Mouse (Mus musculus) CH12.LX (cell line): ENCODE data around the gene Abat. TPM values are rescaled to one million over a fixed set of nuclear protein-coding genes. Genes with fewer than 3 reads are reported as not detected.

Source experiments
- DNase-seq: peaks from one replicate; pipeline ENCODE4 v3.0.0-alpha.2; 2013; ENCODE audit errors: extremely low read depth
- H3K27ac ChIP-seq: 2 replicates; pipeline ENCODE4 v1.5.1; 2012; ENCODE audit warnings: low read depth, mild to moderate bottlenecking, control low read depth, moderate library complexity; ENCODE audit not compliant: insufficient read depth
- H3K27me3 ChIP-seq: replicated peaks from 2 replicates; pipeline ENCODE3; 2012; ENCODE audit warnings: inconsistent platforms
- H3K36me3 ChIP-seq, 2 experiments: replicated peaks in 1 of 2; 2 replicates each; pipeline versions ENCODE3 to v1.6.1; 2012; ENCODE audit warnings: inconsistent platforms in 1 of 2, low read length in 1 of 2, mild to moderate bottlenecking in 1 of 2, mixed read lengths in 1 of 2, moderate library complexity in 1 of 2; ENCODE audit not compliant: control insufficient read depth in 1 of 2, insufficient read depth in 1 of 2
- H3K4me1 ChIP-seq, 2 experiments: 2 replicates each; pipeline ENCODE4 v1.6.1; 2012; ENCODE audit warnings: inconsistent platforms in 1 of 2, moderate library complexity in 1 of 2; ENCODE audit not compliant: insufficient read depth in 2 of 2, control insufficient read depth in 1 of 2
- H3K4me2 ChIP-seq: 2 replicates; pipeline ENCODE4 v1.6.1; 2012; ENCODE audit warnings: low read depth, mild to moderate bottlenecking, control low read depth; ENCODE audit not compliant: poor library complexity, insufficient read depth, severe bottlenecking
- H3K4me3 ChIP-seq, 3 experiments: fragments of 150-350 bp in 1 of 3; sonication (generic) in 1 of 3; replicated peaks in 1 of 3; 2 replicates each; pipeline versions ENCODE3 to v1.5.1; 2011 to 2012; ENCODE audit warnings: low read depth in 2 of 3, low read length in 2 of 3, mild to moderate bottlenecking in 2 of 3, moderate library complexity in 2 of 3, control low read depth in 1 of 3, improper control_type of control experiment in 1 of 3, inconsistent platforms in 1 of 3, mixed read lengths in 1 of 3; ENCODE audit not compliant: poor library complexity in 1 of 3
- H3K79me2 ChIP-seq: replicated peaks from 2 replicates; pipeline ENCODE4 v1.6.1; 2012; ENCODE audit warnings: mild to moderate bottlenecking, moderate library complexity; ENCODE audit not compliant: control insufficient read depth, poor library complexity, insufficient read depth, severe bottlenecking; ENCODE audit errors: extremely low read depth
- H3K9ac ChIP-seq: 2 replicates; pipeline ENCODE4 v1.6.1; 2012; ENCODE audit warnings: low read depth, mild to moderate bottlenecking, control low read depth, moderate library complexity; ENCODE audit not compliant: insufficient read depth
- H3K9me3 ChIP-seq: replicated peaks from 2 replicates; pipeline ENCODE3; 2012; ENCODE audit warnings: low read length, inconsistent platforms, mixed read lengths
- BHLHE40 ChIP-seq: IDR thresholded peaks from 2 replicates; pipeline ENCODE4 v1.6.1; 2011; ENCODE audit warnings: mild to moderate bottlenecking, low read depth, low read length, improper control_type of control experiment
- CHD1 ChIP-seq: IDR thresholded peaks from 2 replicates; pipeline ENCODE4 v1.6.1; 2012; ENCODE audit warnings: low read depth, low read length, improper control_type of control experiment, inconsistent platforms
- CTCF ChIP-seq, 2 experiments: IDR thresholded peaks in 1 of 2; conservative IDR thresholded peaks in 1 of 2; 2 replicates each; pipeline ENCODE4 v1.5.1; 2011 to 2012; ENCODE audit warnings: low read depth in 2 of 2, low read length in 2 of 2, improper control_type of control experiment in 1 of 2, inconsistent platforms in 1 of 2, mild to moderate bottlenecking in 1 of 2, moderate library complexity in 1 of 2
- E2F4 ChIP-seq: IDR thresholded peaks from 2 replicates; pipeline ENCODE4 v1.6.1; 2011; ENCODE audit warnings: low read depth, low read length, improper control_type of control experiment; ENCODE audit not compliant: insufficient replicate concordance
- EP300 ChIP-seq: IDR thresholded peaks from 2 replicates; pipeline ENCODE4 v1.6.1; 2011; ENCODE audit warnings: low read length, improper control_type of control experiment
- IRF4 ChIP-seq: IDR thresholded peaks from 2 replicates; pipeline ENCODE4 v1.6.1; 2014; ENCODE audit warnings: low read depth, mild to moderate bottlenecking, inconsistent platforms, low read length, improper control_type of control experiment
- MAFK ChIP-seq: IDR thresholded peaks from 2 replicates; pipeline ENCODE4 v1.6.1; 2011; ENCODE audit warnings: low read length, improper control_type of control experiment; ENCODE audit not compliant: insufficient replicate concordance
- MAX ChIP-seq: IDR thresholded peaks from 2 replicates; pipeline ENCODE4 v1.6.1; 2011; ENCODE audit warnings: low read length, improper control_type of control experiment
- MAZ ChIP-seq: IDR thresholded peaks from 2 replicates; pipeline ENCODE4 v1.6.1; 2012; ENCODE audit warnings: low read depth, mild to moderate bottlenecking, inconsistent platforms, low read length, improper control_type of control experiment, moderate library complexity
- MEF2A ChIP-seq: IDR thresholded peaks from 2 replicates; pipeline ENCODE4 v1.6.1; 2014; ENCODE audit warnings: low read depth, mild to moderate bottlenecking, inconsistent platforms, low read length, improper control_type of control experiment, borderline replicate concordance
- MXI1 ChIP-seq: IDR thresholded peaks from 2 replicates; pipeline ENCODE4 v1.6.1; 2011; ENCODE audit warnings: mild to moderate bottlenecking, low read depth, low read length, improper control_type of control experiment
- MYC ChIP-seq: IDR thresholded peaks from 2 replicates; pipeline ENCODE4 v1.6.1; 2011; ENCODE audit warnings: low read depth, mild to moderate bottlenecking, improper control_type of control experiment, low read length
- PAX5 ChIP-seq: IDR thresholded peaks from 2 replicates; pipeline ENCODE4 v1.6.1; 2012; ENCODE audit warnings: low read length, inconsistent platforms, mixed read lengths
- POLR2A ChIP-seq: IDR thresholded peaks from 2 replicates; pipeline ENCODE4 v1.6.1; 2011; ENCODE audit warnings: low read depth, mild to moderate bottlenecking, improper control_type of control experiment, low read length
- RAD21 ChIP-seq: IDR thresholded peaks from 2 replicates; pipeline ENCODE4 v1.6.1; 2011; ENCODE audit warnings: low read depth, mild to moderate bottlenecking, low read length, improper control_type of control experiment, moderate library complexity
- RCOR1 ChIP-seq: conservative IDR thresholded peaks from 2 replicates; pipeline ENCODE4 v1.6.1; 2012; ENCODE audit warnings: low read depth, mild to moderate bottlenecking, inconsistent platforms, low read length, improper control_type of control experiment
- SMC3 ChIP-seq: IDR thresholded peaks from 2 replicates; pipeline ENCODE4 v1.6.1; 2011; ENCODE audit warnings: low read depth, low read length, improper control_type of control experiment
- USF1 ChIP-seq: IDR thresholded peaks from 2 replicates; pipeline ENCODE4 v1.6.1; 2014; ENCODE audit warnings: low read depth, mild to moderate bottlenecking, inconsistent platforms, low read length, improper control_type of control experiment
- USF2 ChIP-seq: conservative IDR thresholded peaks from 2 replicates; pipeline ENCODE4 v1.6.1; 2011; ENCODE audit warnings: low read depth, low read length, improper control_type of control experiment
- ZMIZ1 ChIP-seq: IDR thresholded peaks from 2 replicates; pipeline ENCODE4 v1.6.1; 2012; ENCODE audit warnings: low read depth, mild to moderate bottlenecking, inconsistent platforms, low read length, improper control_type of control experiment
- dilution Hi-C: fragments of 300-500 bp; cut with MboI; formaldehyde crosslinking; loops from 2 replicates; pipeline ENCODE4 v1.14.3; 2020; ENCODE audit warnings: low sequenced_read_pairs; ENCODE audit not compliant: extremely low pct_unique_long_range_greater_than_20kb, extremely low pct_ligation_motif_present
- in situ Hi-C: fragments of 300-500 bp; cut with MboI; formaldehyde crosslinking; loops from 3 replicates; pipeline ENCODE4 v1.14.3; 2019; ENCODE audit warnings: low sequenced_read_pairs, low pct_ligation_motif_present, low pct_unique_long_range_greater_than_20kb, mixed read lengths
- polyA plus RNA-seq: library from polyadenylated mRNA; unstranded; fragments of >175 nt; gene quantifications from 2 replicates; pipeline ENCODE4 v1.2.1, GENCODE M21; 2012; ENCODE audit warnings: low read depth; ENCODE audit not compliant: insufficient read length
- total RNA-seq, 2 experiments: library from RNA; depleted of rRNA; stranded (reverse); fragments of 300-350 nt in 1 of 2; fragments of >200 nt in 1 of 2; gene quantifications; 2 replicates each; pipeline ENCODE4 v1.2.3; 2012 to 2014

The Abat gene
- total and polyA plus RNA-seq, 3 experiments: 0.17 TPM; not detected in 2

- peaks cover 8% of the 10 kb centered on the region for H3K79me2 ChIP-seq
- DNase-seq: no peak
- no peaks in the 10 kb centered on the region for H3K9me3 ChIP-seq
- TF ChIP-seq CHD1 (no peak), CTCF (conservative IDR thresholded peaks at IDR 0.05 in 1 of 2, IDR thresholded peaks at IDR 0.05 in 1 of 2; ENCODE audit: low read depth in 2 of 2, low read length in 2 of 2) (no peak), MAX (no peak), USF2 (no peak), POLR2A (no peak), IRF4 (no peak), RCOR1 (no peak), MYC (no peak), EP300 (no peak), RAD21 (no peak), MXI1 (no peak), E2F4 (no peak), MEF2A (no peak), USF1 (no peak), BHLHE40 (no peak), MAZ (no peak), SMC3 (no peak), PAX5 (no peak), ZMIZ1 (no peak)
- in situ Hi-C loops: no loop called here
- no peaks in the 10 kb centered on the region for H3K27me3 ChIP-seq
- no peak overlapping the region for H3K4me2 ChIP-seq
- dilution Hi-C loops: no loop called here
- peaks cover 32 to 63% of the 10 kb centered on the region in 2 experiments for H3K36me3 ChIP-seq
- no peak overlapping the region for H3K4me3 ChIP-seq
- no peak overlapping the region for H3K27ac ChIP-seq
- no peak overlapping the region for H3K9ac ChIP-seq
- H3K4me1 ChIP-seq: peaks cover 3 to 38% of the 10 kb centered on the region in 2 experiments; a peak in 3 of 4 replicates
These were observed 117.2 kb downstream of the Abat start for GRCm38 (mm10) chr16:8630419-8630818.

- H3K36me3 ChIP-seq: peaks cover 38 to 68% of the 10 kb centered on the region in 2 experiments
These were observed 118.2 kb downstream of the Abat start for GRCm38 (mm10) chr16:8631428-8631827.

More at GRCm38 (mm10) chr16:8631428-8631827, 118.2 kb downstream of the Abat start:
- in situ Hi-C loops (no loop called here), dilution Hi-C loops (no loop called here)
- no peak overlapping the region for H3K4me3 ChIP-seq
- H3K27ac ChIP-seq: no peak overlapping the region
- TF ChIP-seq MAX (no peak), USF1 (no peak), RCOR1 (no peak), MAFK (no peak), MXI1 (no peak)
- H3K27me3 ChIP-seq: no peaks in the 10 kb centered on the region
- DNase-seq: no peak
- H3K4me1 ChIP-seq: peaks cover 10 to 47% of the 10 kb centered on the region in 2 experiments
- H3K9me3 ChIP-seq: no peaks in the 10 kb centered on the region
- no peak overlapping the region for H3K9ac ChIP-seq
- H3K4me2 ChIP-seq: no peak overlapping the region
- peaks cover 18% of the 10 kb centered on the region for H3K79me2 ChIP-seq
